Mouse (Mus musculus): ENCODE data around the gene B3gnt9.
"Not testable (repeated sequence)": the region's sequence is repeated elsewhere in the genome, so short reads cannot be mapped to it uniquely, and the experiment has no call there.

- TF ChIP-seq CTCF, EP300 (IDR thresholded peaks at IDR 0.05): not testable (repeated sequence)
Observed at GRCm38 (mm10) chr8:105232321-105232693, 22.6 kb downstream of the B3gnt9 start.

Measured in lung, postnatal 0 days (tissue).